Mouse (Mus musculus): ENCODE data around the gene Pou5f2. TPM values are rescaled to one million over a fixed set of nuclear protein-coding genes. Genes with fewer than 3 reads are reported as not detected.

Gene Pou5f2
- polyA plus RNA-seq, 1 experiment, result not detected

- no peak overlapping the region for H3K27ac ChIP-seq (ENCODE audit: insufficient read depth, low read length)
- no peak overlapping the region for H3K4me3 ChIP-seq (ENCODE audit: insufficient read depth, low read length)
- TF ChIP-seq POLR2A (IDR thresholded peaks at IDR 0.05; ENCODE audit: low read depth, low read length) (no peak), CTCF (IDR thresholded peaks at IDR 0.05; ENCODE audit: borderline replicate concordance, insufficient read depth, low read length) (no peak)
- H3K4me1 ChIP-seq (ENCODE audit: control insufficient read depth, insufficient read depth, low read length), result no peaks in the 10 kb centered on the region; the same call in 1 of the 2 replicates
These were observed 12.5 kb downstream of the Pou5f2 start for GRCm38 (mm10) chr13:78037203-78037602.

DNA sequence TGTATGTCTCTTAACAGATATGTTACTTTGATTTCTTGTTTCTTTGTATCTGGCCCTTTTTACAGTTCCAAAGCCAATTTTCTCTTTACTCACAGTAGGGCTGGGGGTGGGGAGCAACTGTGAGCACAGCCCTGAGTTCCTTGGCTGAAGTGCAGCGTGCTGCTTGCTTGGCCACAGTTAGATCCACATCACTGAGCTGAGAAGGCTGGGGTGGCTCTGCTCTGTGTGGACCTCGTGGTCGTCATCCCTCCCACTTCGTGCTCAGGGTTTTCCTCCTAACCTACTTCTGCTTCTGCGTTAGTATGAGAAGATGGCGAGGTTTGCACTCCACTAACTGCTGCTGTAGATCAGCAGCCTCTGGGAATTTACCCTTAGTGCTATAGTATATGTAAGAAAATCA lies 18.5 kb downstream of the Pou5f2 start:
- Histone ChIP-seq H3K27ac (ENCODE audit: insufficient read depth, low read length) (no peak overlapping the region), H3K4me3 (ENCODE audit: insufficient read depth, low read length) (no peak overlapping the region), H3K4me1 (ENCODE audit: control insufficient read depth, insufficient read depth, low read length) (no peaks in the 10 kb centered on the region)
- TF ChIP-seq POLR2A (IDR thresholded peaks at IDR 0.05; ENCODE audit: low read depth, low read length) (no peak), CTCF (IDR thresholded peaks at IDR 0.05; ENCODE audit: borderline replicate concordance, insufficient read depth, low read length) (no peak)

- Histone ChIP-seq H3K4me3 (ENCODE audit: insufficient read depth, low read length) (no peak overlapping the region), H3K27ac (ENCODE audit: insufficient read depth, low read length) (no peak overlapping the region), H3K4me1 (ENCODE audit: control insufficient read depth, insufficient read depth, low read length) (no peaks in the 10 kb centered on the region)
- TF ChIP-seq POLR2A (IDR thresholded peaks at IDR 0.05; ENCODE audit: low read depth, low read length) (no peak), CTCF (IDR thresholded peaks at IDR 0.05; ENCODE audit: borderline replicate concordance, insufficient read depth, low read length) (no peak)
These were observed 20.4 kb downstream of the Pou5f2 start for GRCm38 (mm10) chr13:78045116-78045515.

Other genes starting within 250 kb of the Pou5f2 start
- gene Nr2f1, start 174.9 kb downstream of the Pou5f2 start, polyA plus RNA-seq (2011; ENCODE audit: insufficient read length, low read depth, missing spikeins), result 13.2 and 17.4 TPM in 2 replicates